Mouse (Mus musculus) liver, adult 2 months (tissue): ENCODE data around the gene Memo1.

Experiments used
- CTCF ChIP-seq: fragments of 200-500 bp; IDR thresholded peaks from 2 replicates; pipeline ENCODE4 v1.5.1; 2011; ENCODE audit warnings: low read depth, low read length, control low read depth
- POLR2A ChIP-seq: fragments of 200-500 bp; IDR thresholded peaks from 2 replicates; pipeline ENCODE4 v1.6.1; 2011; ENCODE audit warnings: low read length, control low read depth; ENCODE audit not compliant: insufficient read depth; ENCODE audit errors: extremely low read depth

DNA sequence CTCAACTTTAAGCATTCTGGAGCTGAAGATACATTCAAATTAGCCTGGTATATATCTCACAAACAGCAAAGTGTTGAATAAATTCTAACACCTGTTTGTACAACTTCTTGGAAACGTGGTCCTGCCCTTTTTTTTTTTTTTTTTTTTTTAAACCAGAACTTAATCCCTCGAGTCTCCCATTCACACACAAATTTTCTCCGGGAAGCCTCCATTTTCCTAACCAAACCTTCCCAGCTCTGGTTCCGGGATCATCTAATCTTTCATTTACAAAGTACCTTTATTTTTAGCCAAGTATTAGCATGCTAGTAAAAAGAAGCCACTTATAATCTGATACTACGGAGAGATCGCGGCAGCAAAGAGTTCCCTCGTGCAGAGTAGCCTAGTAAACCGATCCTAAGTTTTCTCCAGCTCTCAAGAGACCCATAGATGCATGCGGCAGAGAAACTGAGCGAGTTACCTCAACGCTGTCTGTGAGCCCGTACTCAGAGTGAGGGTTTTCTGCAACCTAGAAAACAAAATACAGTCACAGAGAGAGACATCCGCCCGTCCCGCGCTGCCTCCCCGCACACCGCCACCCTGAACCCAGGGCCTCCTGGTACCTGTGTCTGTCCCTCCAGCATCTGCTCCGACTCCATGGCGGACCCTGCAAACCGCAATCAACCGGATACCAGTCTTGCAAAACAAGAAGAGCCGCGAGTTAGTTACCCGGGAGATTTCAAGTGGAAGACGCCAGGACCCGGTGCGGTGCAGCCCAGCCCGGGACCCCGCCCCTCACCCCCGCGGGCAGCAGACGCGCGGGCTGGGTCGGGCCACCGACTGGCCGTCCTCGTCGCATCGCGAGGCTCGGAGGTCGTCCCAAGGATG is 20.4 kb upstream of the Memo1 start:
- TF ChIP-seq CTCF (no peak), POLR2A (no peak)
